8 mouse cellular contexts compared by ENCODE assay signal in the genomic region with DNA sequence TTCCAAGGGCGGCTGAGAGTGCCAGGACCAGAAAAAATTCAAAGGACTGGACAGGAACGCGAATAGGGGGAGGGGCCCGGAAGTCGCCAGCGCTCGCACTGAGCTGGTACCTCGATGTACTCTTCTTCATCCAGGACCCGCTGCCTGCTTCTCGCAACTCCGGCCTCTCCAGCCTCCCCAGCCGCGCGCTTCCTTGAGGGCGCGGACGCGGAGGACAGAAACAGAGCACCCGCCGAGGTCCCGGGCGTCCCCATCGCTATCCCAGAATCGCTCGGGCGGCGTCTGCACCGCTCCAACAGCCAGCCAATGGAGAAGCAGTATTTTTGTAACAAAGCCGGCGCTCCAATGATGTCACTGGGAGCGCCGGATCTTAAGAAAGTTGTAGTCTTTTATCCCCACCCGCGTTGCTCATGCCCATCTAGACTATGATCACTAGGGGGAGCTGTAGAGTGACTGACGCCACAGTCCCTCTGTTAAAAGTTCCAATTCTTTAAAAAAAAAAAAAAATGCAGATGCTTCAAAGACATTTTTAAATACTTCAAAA. TPM values are rescaled to one million over a fixed set of nuclear protein-coding genes. Genes with fewer than 3 reads are reported as not detected.
DNase-seq lines count a peak whose midpoint lies in the region; ATAC-seq and TF ChIP-seq lines count a peak whose summit lies in the region.

Gene Ess2 (minus strand): TSS at position 297 of the 544 bp plus-strand sequence.

- ATAC-seq in erythroid progenitor cell, adult 5-6 weeks (replicated peaks; ENCODE audit: low FRiP score, poor library complexity, severe bottlenecking), result peak; percentile 97
- ATAC-seq in heart, embryonic 12.5 days (ENCODE audit: insufficient number of reproducible peaks, low FRiP score), result peak; percentile 91
- ATAC-seq in kidney, postnatal 0 days (replicated peaks; ENCODE audit: low FRiP score, low read depth), result peak; percentile 94
- ATAC-seq in liver, embryonic 11.5 days (replicated peaks; ENCODE audit: low FRiP score), result peak; percentile 91
- peak; percentile 95 for ATAC-seq in stomach, embryonic 14.5 days (ENCODE audit: insufficient number of reproducible peaks, insufficient read depth, low FRiP score, low read depth)

- H3K27me3 ChIP-seq in heart, embryonic 12.5 days (replicated peaks), result peaks cover 46% of the 10 kb centered on the region
- H3K27me3 ChIP-seq in kidney, postnatal 0 days (ENCODE audit: insufficient read depth, low read length), result peaks cover 42% of the 10 kb centered on the region
- peaks cover 40% of the 10 kb centered on the region for H3K27me3 ChIP-seq in liver, embryonic 11.5 days (replicated peaks; ENCODE audit: control insufficient read depth, insufficient read depth, low read length)
- H3K27me3 ChIP-seq in stomach, embryonic 14.5 days (ENCODE audit: control insufficient read depth, insufficient read depth, low read length), result peaks cover 33% of the 10 kb centered on the region

- peak within 1 kb of the TSS; percentile 88 for H3K4me2 ChIP-seq in heart, embryonic 12.5 days
- H3K4me2 ChIP-seq in kidney, postnatal 0 days (ENCODE audit: low read length), result peak within 1 kb of the TSS; percentile 52
- peak within 1 kb of the TSS; percentile 73 for H3K4me2 ChIP-seq in liver, embryonic 11.5 days
- H3K4me2 ChIP-seq in stomach, embryonic 14.5 days (replicated peaks; ENCODE audit: low read depth, low read length), result peak within 1 kb of the TSS; percentile 71

- peaks cover 19% of the 10 kb centered on the region for H3K4me1 ChIP-seq in heart, embryonic 12.5 days (replicated peaks)
- peaks cover 11% of the 10 kb centered on the region for H3K4me1 ChIP-seq in kidney, postnatal 0 days (replicated peaks; ENCODE audit: insufficient read depth, low read length)
- peaks cover 17% of the 10 kb centered on the region for H3K4me1 ChIP-seq in liver, embryonic 11.5 days (replicated peaks; ENCODE audit: control insufficient read depth, insufficient read depth, low read length)
- peaks cover 12% of the 10 kb centered on the region for H3K4me1 ChIP-seq in stomach, embryonic 14.5 days (ENCODE audit: control insufficient read depth, insufficient read depth, low read length)

- H3K9me3 ChIP-seq in heart, embryonic 12.5 days (replicated peaks), result no peaks in the 10 kb centered on the region
- no peaks in the 10 kb centered on the region for H3K9me3 ChIP-seq in kidney, postnatal 0 days (replicated peaks; ENCODE audit: low read length)
- H3K9me3 ChIP-seq in liver, embryonic 11.5 days (ENCODE audit: control insufficient read depth, low read length), result no peaks in the 10 kb centered on the region
- no peaks in the 10 kb centered on the region for H3K9me3 ChIP-seq in stomach, embryonic 14.5 days (ENCODE audit: control insufficient read depth, low read depth, low read length)

- no peak within 1 kb of the TSS for H3K27ac ChIP-seq in heart, embryonic 12.5 days (ENCODE audit: poor library complexity, severe bottlenecking)
- H3K27ac ChIP-seq in kidney, postnatal 0 days, result no peak within 1 kb of the TSS
- H3K27ac ChIP-seq in liver, embryonic 11.5 days (ENCODE audit: low read depth, low read length), result no peak within 1 kb of the TSS
- H3K27ac ChIP-seq in stomach, embryonic 14.5 days (ENCODE audit: low read length), result no peak within 1 kb of the TSS

- H3K4me3 ChIP-seq in heart, embryonic 12.5 days, result peak within 1 kb of the TSS; percentile 89
- peak within 1 kb of the TSS; percentile 85 for H3K4me3 ChIP-seq in kidney, postnatal 0 days (replicated peaks; ENCODE audit: low read depth, low read length)
- H3K4me3 ChIP-seq in liver, embryonic 11.5 days (ENCODE audit: low read depth, low read length), result peak within 1 kb of the TSS; percentile 70
- peak within 1 kb of the TSS; percentile 68 for H3K4me3 ChIP-seq in stomach, embryonic 14.5 days (ENCODE audit: low read depth, low read length)

- peaks cover 33% of the 10 kb centered on the region for H3K36me3 ChIP-seq in heart, embryonic 12.5 days
- H3K36me3 ChIP-seq in kidney, postnatal 0 days (ENCODE audit: insufficient read depth, low read length), result peaks cover 26% of the 10 kb centered on the region
- peaks cover 14% of the 10 kb centered on the region for H3K36me3 ChIP-seq in liver, embryonic 11.5 days (ENCODE audit: control insufficient read depth, insufficient read depth, low read length)
- H3K36me3 ChIP-seq in stomach, embryonic 14.5 days (ENCODE audit: control insufficient read depth, insufficient read depth, low read length), result peaks cover 30% of the 10 kb centered on the region

- TF ChIP-seq CTCF in kidney, postnatal 0 days (IDR thresholded peaks at IDR 0.05; ENCODE audit: low read depth), result peak; percentile 85

- WGBS in heart, embryonic 12.5 days, result under 1% methylated on average over 35 of the region's 35 CpGs
- 1% methylated on average over 35 of the region's 35 CpGs for WGBS in kidney, postnatal 0 days
- 0% methylated on average over 35 of the region's 35 CpGs for WGBS in liver, embryonic 11.5 days
- WGBS in stomach, embryonic 14.5 days, result under 1% methylated on average over 35 of the region's 35 CpGs

- peak; percentile 96 for DNase-seq in CD4-positive helper T cell, adult 2 months (ENCODE audit: low read depth, low spot score)
- peak; percentile 95 for DNase-seq in brain, embryonic 18.5 days (ENCODE audit: low read depth, low spot score)
- DNase-seq in kidney, postnatal 0 days (ENCODE audit: low spot score), result peak; percentile 99
- DNase-seq in liver, embryonic 11.5 days (ENCODE audit: low spot score), result peak; percentile 86
- DNase-seq in naive thymus-derived CD4-positive, alpha-beta T cell, adult 2 months (ENCODE audit: low read depth), result peak; percentile 97

- peak within 1 kb of the TSS; percentile 79 for H3K9ac ChIP-seq in heart, embryonic 12.5 days
- H3K9ac ChIP-seq in kidney, postnatal 0 days (ENCODE audit: low read depth, low read length), result peak within 1 kb of the TSS; percentile 74
- H3K9ac ChIP-seq in liver, embryonic 11.5 days (ENCODE audit: low read depth, low read length), result peak within 1 kb of the TSS; percentile 73
- H3K9ac ChIP-seq in stomach, embryonic 14.5 days (replicated peaks; ENCODE audit: low read depth, low read length), result peak within 1 kb of the TSS; percentile 47

RNA-seq across cellular contexts. Expression of gene Ess2, which starts in this region (rescaled TPM):
- total RNA-seq in erythroid progenitor cell, adult 5-6 weeks (2015; ENCODE audit: low replicate concordance), result 9.4 and 10.9 TPM in 2 replicates
- total RNA-seq in erythroid progenitor cell, adult 5-6 weeks (2017; ENCODE audit: low replicate concordance), result 9.6 and 27.5 TPM in 2 replicates
- polyA plus RNA-seq in heart, embryonic 12.5 days (2016; fragmentation: Nextera tagmentation; extraction: Ambion mirVana), result 30.2 and 31.6 TPM in 2 replicates
- polyA plus RNA-seq in kidney, postnatal 0 days (2015; fragmentation: Nextera tagmentation; extraction: Ambion mirVana), result 27.6 and 28.1 TPM in 2 replicates
- polyA plus RNA-seq in liver, embryonic 11.5 days (2014; fragmentation: Nextera tagmentation; extraction: Ambion mirVana), result 24.4 and 26.4 TPM in 2 replicates
- 36.0 and 38.1 TPM in 2 replicates for polyA plus RNA-seq in stomach, embryonic 14.5 days (2014; fragmentation: Nextera tagmentation; extraction: Ambion mirVana)
